Mouse (Mus musculus) B cell, adult (primary cell): ENCODE results near the gene Olfr1241. TPM values are rescaled to one million over a fixed set of nuclear protein-coding genes. Genes with fewer than 3 reads are reported as not detected.

Experiments used
- total RNA-seq: library from RNA; stranded (reverse); gene quantifications from 4 replicates; pipeline ENCODE4 v1.2.4, GENCODE M21; 2023; ENCODE audit not compliant: inconsistent age

The Olfr1241 gene
- total RNA-seq: not detected in 4 replicates

GRCm38 (mm10) chr2:89487026-89487425 lies at the start of gene Olfr1241:
Gene Olfr1241 (minus strand): TSS chr2:89487126.

GRCm38 (mm10) chr2:89531387-89531786 lies 44.5 kb upstream of the Olfr1241 start, which contains the start of gene Olfr1243:
Gene Olfr1243 (minus strand): TSS chr2:89531487.

GRCm38 (mm10) chr2:89498235-89498634 lies 11.3 kb upstream of the Olfr1241 start, which contains the start of gene Olfr1242:
Gene Olfr1242 (minus strand): TSS chr2:89498335.

GRCm38 (mm10) chr2:89442900-89443299 lies 44.0 kb downstream of the Olfr1241 start, which contains the start of gene Olfr1240:
Gene Olfr1240 (minus strand): TSS chr2:89443000.

Other genes starting within 250 kb of the Olfr1241 start
- not detected in 4 replicates for gene Olfr1228, start 233.1 kb downstream of the Olfr1241 start, total RNA-seq
- not detected in 4 replicates for gene Olfr1229, start 199.1 kb downstream of the Olfr1241 start, total RNA-seq
- gene Olfr1230, start 189.9 kb downstream of the Olfr1241 start, total RNA-seq: not detected in 4 replicates
- gene Olfr1231, start 180.1 kb downstream of the Olfr1241 start, total RNA-seq: not detected in 4 replicates
- gene Olfr1232, start 157.5 kb downstream of the Olfr1241 start, total RNA-seq: not detected in 4 replicates
- not detected in 4 replicates for gene Olfr1233, start 144.7 kb downstream of the Olfr1241 start, total RNA-seq
- not detected in 4 replicates for gene Olfr1234, start 122.3 kb downstream of the Olfr1241 start, total RNA-seq
- 0.09 TPM in 1 of 4 replicates, not detected in the others for gene Olfr1238, start 77.5 kb downstream of the Olfr1241 start, total RNA-seq
- gene Olfr1239, start 66.7 kb downstream of the Olfr1241 start, total RNA-seq: not detected in 4 replicates
- gene Olfr1240, start 44.1 kb downstream of the Olfr1241 start, total RNA-seq: not detected in 4 replicates
- gene Olfr1242, start 11.2 kb upstream of the Olfr1241 start, total RNA-seq: not detected in 4 replicates
- not detected in 4 replicates for gene Olfr1243, start 44.4 kb upstream of the Olfr1241 start, total RNA-seq
- gene Olfr1245, start 91.3 kb upstream of the Olfr1241 start, total RNA-seq: not detected in 4 replicates
- not detected in 4 replicates for gene Olfr1246, start 106.0 kb upstream of the Olfr1241 start, total RNA-seq
- gene Olfr1247, start 127.0 kb upstream of the Olfr1241 start, total RNA-seq: 0.12 TPM in 1 of 4 replicates, not detected in the others
- not detected in 4 replicates for gene Olfr1248, start 131.1 kb upstream of the Olfr1241 start, total RNA-seq
- gene Olfr1249, start 147.9 kb upstream of the Olfr1241 start, total RNA-seq: not detected in 4 replicates
- not detected in 4 replicates for gene Olfr1250, start 174.3 kb upstream of the Olfr1241 start, total RNA-seq
- gene Olfr1251, start 184.8 kb upstream of the Olfr1241 start, total RNA-seq: not detected in 4 replicates
- not detected in 4 replicates for gene Olfr1252, start 237.9 kb upstream of the Olfr1241 start, total RNA-seq